Mouse (Mus musculus) CH12.LX (cell line): ENCODE measurements around the gene G430095P16Rik.

Experiments
- CHD2 ChIP-seq: IDR thresholded peaks from 2 replicates; pipeline ENCODE4 v1.6.1; 2011; ENCODE audit warnings: low read length, improper control_type of control experiment
- CTCF ChIP-seq, 2 experiments: IDR thresholded peaks in 1 of 2; conservative IDR thresholded peaks in 1 of 2; 2 replicates each; pipeline ENCODE4 v1.5.1; 2011 to 2012; ENCODE audit warnings: low read depth in 2 of 2, low read length in 2 of 2, improper control_type of control experiment in 1 of 2, inconsistent platforms in 1 of 2, mild to moderate bottlenecking in 1 of 2, moderate library complexity in 1 of 2
- EP300 ChIP-seq: IDR thresholded peaks from 2 replicates; pipeline ENCODE4 v1.6.1; 2011; ENCODE audit warnings: low read length, improper control_type of control experiment
- HCFC1 ChIP-seq: IDR thresholded peaks from 2 replicates; pipeline ENCODE4 v1.6.1; 2012; ENCODE audit warnings: low read depth, mild to moderate bottlenecking, inconsistent platforms, low read length, improper control_type of control experiment
- MAFK ChIP-seq: IDR thresholded peaks from 2 replicates; pipeline ENCODE4 v1.6.1; 2011; ENCODE audit warnings: low read length, improper control_type of control experiment; ENCODE audit not compliant: insufficient replicate concordance
- MAX ChIP-seq: IDR thresholded peaks from 2 replicates; pipeline ENCODE4 v1.6.1; 2011; ENCODE audit warnings: low read length, improper control_type of control experiment
- MXI1 ChIP-seq: IDR thresholded peaks from 2 replicates; pipeline ENCODE4 v1.6.1; 2011; ENCODE audit warnings: mild to moderate bottlenecking, low read depth, low read length, improper control_type of control experiment
- NELFE ChIP-seq: IDR thresholded peaks from 2 replicates; pipeline ENCODE4 v1.6.1; 2011; ENCODE audit warnings: low read depth, low read length, improper control_type of control experiment
- PAX5 ChIP-seq: IDR thresholded peaks from 2 replicates; pipeline ENCODE4 v1.6.1; 2012; ENCODE audit warnings: low read length, inconsistent platforms, mixed read lengths
- POLR2A ChIP-seq: IDR thresholded peaks from 2 replicates; pipeline ENCODE4 v1.6.1; 2011; ENCODE audit warnings: low read depth, mild to moderate bottlenecking, improper control_type of control experiment, low read length
- TCF12 ChIP-seq: IDR thresholded peaks from 2 replicates; pipeline ENCODE4 v1.6.1; 2014; ENCODE audit warnings: low read depth, mild to moderate bottlenecking, inconsistent platforms, low read length, improper control_type of control experiment
- USF1 ChIP-seq: IDR thresholded peaks from 2 replicates; pipeline ENCODE4 v1.6.1; 2014; ENCODE audit warnings: low read depth, mild to moderate bottlenecking, inconsistent platforms, low read length, improper control_type of control experiment

GRCm38 (mm10) chr8:84764870-84765495 lies 42.2 kb downstream of the G430095P16Rik start:
- TF ChIP-seq TCF12 (no peak), CTCF (conservative IDR thresholded peaks at IDR 0.05 in 1 of 2, IDR thresholded peaks at IDR 0.05 in 1 of 2; ENCODE audit: low read depth in 2 of 2, low read length in 2 of 2) (no peak), CHD2 (no peak), HCFC1 (no peak), EP300 (no peak), PAX5 (no peak), MAX (no peak), POLR2A (no peak), NELFE (no peak), USF1 (no peak), MAFK (no peak), MXI1 (no peak)
